ENCODE assay signal across 11 mouse cellular contexts in the genomic region with DNA sequence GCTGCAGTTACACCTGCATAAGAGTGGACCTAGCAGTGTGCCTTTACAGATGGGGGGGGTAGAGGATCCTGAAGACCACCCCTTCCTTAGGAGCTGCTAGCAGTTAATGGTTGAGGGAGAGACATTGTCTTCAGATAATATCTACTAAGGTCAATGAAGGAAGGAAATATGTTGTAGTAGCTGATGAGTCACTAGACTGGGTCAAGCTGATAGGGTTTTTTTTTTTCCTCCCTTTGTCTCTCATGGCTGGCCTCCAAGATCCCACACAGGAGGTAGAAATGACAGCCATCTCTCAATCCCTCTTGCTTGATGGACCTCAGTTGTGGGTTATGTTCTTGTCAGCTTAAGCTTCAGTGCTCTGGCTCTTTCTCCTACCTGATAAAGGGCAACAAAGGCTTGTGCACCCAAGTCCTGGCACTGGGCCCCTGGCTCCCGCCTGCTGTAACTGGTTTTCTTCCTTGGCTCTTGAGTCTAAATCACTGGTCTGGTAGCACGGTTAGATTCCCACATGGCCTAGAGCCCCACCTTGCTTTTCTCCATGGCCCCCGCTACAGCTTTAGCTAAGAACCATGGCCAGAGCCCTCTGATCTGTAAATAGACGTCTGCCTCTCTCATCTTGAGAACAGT. TPM values are rescaled to one million over a fixed set of nuclear protein-coding genes. Genes with fewer than 3 reads are reported as not detected.
DNase-seq lines count a peak whose midpoint lies in the region; ATAC-seq and TF ChIP-seq lines count a peak whose summit lies in the region.
"Had no signal": no experiment of that assay in that cellular context is flagged by ENCODE, and none has a peak within 500 bp of the region (broad histone marks: within the 10 kb centered on the region; RNA-seq: fewer than 3 reads in every experiment).

No protein-coding gene starts in this region.

- peak in 1 of 2 experiments; percentile 7 for DNase-seq in heart, adult 2 months
- DNase-seq in MEL-GATA-1-ER (ENCODE audit: extremely low read depth, low read depth): peak; percentile 57
- DNase-seq in cerebellum, adult 9-10 months: peak; percentile 55
- DNase-seq in gastrocnemius, postnatal 14 days: no peak
- no peak for DNase-seq in frontal cortex, adult 2 months (ENCODE audit: extremely low spot score in 1 of 2, low spot score in 1 of 2)
- DNase-seq: kidney, postnatal 25 days; right cerebral cortex, postnatal 25 days; thymus, postnatal 25 days had no signal

- peak overlapping the region; percentile 57 for H3K27ac ChIP-seq in heart, adult 2 months
- no peak overlapping the region for H3K27ac ChIP-seq in heart, embryonic 11.5 days (ENCODE audit: low read depth, low read length)
- H3K27ac ChIP-seq in lung, embryonic 16.5 days (ENCODE audit: low read length): peak overlapping the region; percentile 18
- no peak overlapping the region for H3K27ac ChIP-seq in intestine, embryonic 15.5 days

- H3K4me3 ChIP-seq in heart, adult 2 months: no peak overlapping the region
- no peak overlapping the region for H3K4me3 ChIP-seq in heart, embryonic 11.5 days (ENCODE audit: low read depth, low read length)
- H3K4me3 ChIP-seq in lung, embryonic 16.5 days (ENCODE audit: low read length): no peak overlapping the region
- no peak overlapping the region for H3K4me3 ChIP-seq in intestine, embryonic 15.5 days (replicated peaks)

- no peak for ATAC-seq in heart, embryonic 11.5 days (replicated peaks; ENCODE audit: insufficient number of reproducible peaks, low FRiP score, low TSS enrichment)
- ATAC-seq in lung, embryonic 16.5 days (ENCODE audit: low read depth): no peak
- no peak for ATAC-seq in intestine, embryonic 15.5 days

- H3K79me2 ChIP-seq in heart, adult 2 months (replicated peaks; ENCODE audit: control insufficient read depth, insufficient read depth, low read length): no peaks in the 10 kb centered on the region

- WGBS in heart, adult 2 months: 36% methylated on average over 4 of the region's 4 CpGs
- WGBS in heart, embryonic 11.5 days (ENCODE audit: insufficient replicate concordance): 51% methylated on average over 4 of the region's 4 CpGs
- 56% methylated on average over 4 of the region's 4 CpGs for whole genome bisulfite sequencing in lung, embryonic 16.5 days
- 66% methylated on average over 4 of the region's 4 CpGs for WGBS in intestine, embryonic 15.5 days

- H3K36me3 ChIP-seq in heart, adult 2 months (ENCODE audit: control insufficient read depth, insufficient read depth, low read length): no peaks in the 10 kb centered on the region
- peaks cover 2% of the 10 kb centered on the region; the same call in 1 of the 2 replicates for H3K36me3 ChIP-seq in heart, embryonic 11.5 days (ENCODE audit: control insufficient read depth, insufficient read depth, low read length)
- H3K36me3 ChIP-seq in lung, embryonic 16.5 days (ENCODE audit: control insufficient read depth, insufficient read depth, low read length): peaks cover 2% of the 10 kb centered on the region; the same call in 1 of the 2 replicates
- H3K36me3 ChIP-seq in intestine, embryonic 15.5 days: no peaks in the 10 kb centered on the region

- H3K4me2 ChIP-seq in heart, embryonic 11.5 days: no peak overlapping the region
- no peak overlapping the region for H3K4me2 ChIP-seq in lung, embryonic 16.5 days (ENCODE audit: low read depth, low read length)
- H3K4me2 ChIP-seq in intestine, embryonic 15.5 days (replicated peaks): no peak overlapping the region

- H3K4me1 ChIP-seq in heart, adult 2 months (ENCODE audit: control insufficient read depth, insufficient read depth, low read length): peaks cover 3% of the 10 kb centered on the region
- H3K4me1 ChIP-seq in heart, embryonic 11.5 days (ENCODE audit: control insufficient read depth, insufficient read depth, low read length): peaks cover 12% of the 10 kb centered on the region
- H3K4me1 ChIP-seq in lung, embryonic 16.5 days (replicated peaks; ENCODE audit: control insufficient read depth, insufficient read depth, low read length): peaks cover 10% of the 10 kb centered on the region
- H3K4me1 ChIP-seq in intestine, embryonic 15.5 days (replicated peaks): 0 out of 2 replicates have a peak, but pooled peaks cover 7% of the 10 kb centered on the region

- TF ChIP-seq CTCF in heart, adult 2 months (IDR thresholded peaks at IDR 0.05): no peak

- TF ChIP-seq POLR2A in heart, adult 2 months (IDR thresholded peaks at IDR 0.05; ENCODE audit: insufficient read depth, low read depth, low read length): no peak

- no peak for TF ChIP-seq EP300 in heart, adult 2 months (IDR thresholded peaks at IDR 0.05; ENCODE audit: insufficient read depth, low read depth, low read length)

- no peak overlapping the region for H3K9ac ChIP-seq in heart, adult 2 months (ENCODE audit: low read depth, low read length)
- no peak overlapping the region for H3K9ac ChIP-seq in heart, embryonic 11.5 days (ENCODE audit: low read depth, low read length)
- no peak overlapping the region for H3K9ac ChIP-seq in lung, embryonic 16.5 days (ENCODE audit: low read length)
- H3K9ac ChIP-seq in intestine, embryonic 15.5 days: no peak overlapping the region

- H3K27me3 ChIP-seq in heart, adult 2 months (ENCODE audit: control insufficient read depth, insufficient read depth, low read length): no peaks in the 10 kb centered on the region
- no peaks in the 10 kb centered on the region for H3K27me3 ChIP-seq in heart, embryonic 11.5 days (ENCODE audit: control insufficient read depth, insufficient read depth, low read length)
- no peaks in the 10 kb centered on the region for H3K27me3 ChIP-seq in lung, embryonic 16.5 days (ENCODE audit: control insufficient read depth, insufficient read depth, low read depth, low read length)
- no peaks in the 10 kb centered on the region for H3K27me3 ChIP-seq in intestine, embryonic 15.5 days (replicated peaks)

- intact Hi-C loops in heart, adult 2 months (cut with DNase I): loop anchor here (2.0 kb wide), 1 partner anchor 30 kb away; no protein-coding TSS in a partner anchor
- intact Hi-C loops in gastrocnemius, postnatal 14 days (cut with DNase I; ENCODE audit: low total_unique reads): no loop called here

- H3K9me3 ChIP-seq in heart, embryonic 11.5 days (replicated peaks; ENCODE audit: control insufficient read depth, low read length): no peaks in the 10 kb centered on the region
- no peaks in the 10 kb centered on the region for H3K9me3 ChIP-seq in lung, embryonic 16.5 days (ENCODE audit: control insufficient read depth, low read length)
- no peaks in the 10 kb centered on the region for H3K9me3 ChIP-seq in intestine, embryonic 15.5 days

RNA-seq across cellular contexts. Expression of gene Hcfc2, which starts 0.6 kb away (rescaled TPM):
- 10 to 100 TPM; 29.1 to 29.8 TPM for total RNA-seq in heart, adult 2 months (2021)
- polyA plus RNA-seq in heart, adult 2 months (2012; rRNA removed): 11.2 and 19.6 TPM in 2 replicates
- polyA plus RNA-seq in heart, embryonic 11.5 days (2014; fragmentation: Nextera tagmentation; extraction: Ambion mirVana): 42.8 and 45.8 TPM in 2 replicates
- 30.9 and 42.0 TPM in 2 replicates for polyA plus RNA-seq in lung, embryonic 16.5 days (2015; fragmentation: Nextera tagmentation; extraction: Ambion mirVana)
- polyA plus RNA-seq in intestine, embryonic 15.5 days (2015; fragmentation: Nextera tagmentation; extraction: Ambion mirVana): 29.7 and 33.5 TPM in 2 replicates
- total RNA-seq in gastrocnemius, postnatal 14 days (2021): 10 to 100 TPM; 18.5 to 21.3 TPM
- polyA plus RNA-seq in frontal cortex, adult 2 months (2012; rRNA removed): 26.4 and 27.3 TPM in 2 replicates

RNA-seq across cellular contexts. Expression of gene Glt8d2, which starts 6.1 kb away (rescaled TPM):
- 1 to 10 TPM; 2.2 to 2.8 TPM for total RNA-seq in heart, adult 2 months (2021)
- polyA plus RNA-seq in heart, adult 2 months (2012; rRNA removed): 3.0 and 3.5 TPM in 2 replicates
- 1.4 and 1.6 TPM in 2 replicates for polyA plus RNA-seq in heart, embryonic 11.5 days (2014; fragmentation: Nextera tagmentation; extraction: Ambion mirVana)
- 4.3 TPM in 2 replicates for polyA plus RNA-seq in lung, embryonic 16.5 days (2015; fragmentation: Nextera tagmentation; extraction: Ambion mirVana)
- 5.1 and 6.9 TPM in 2 replicates for polyA plus RNA-seq in intestine, embryonic 15.5 days (2015; fragmentation: Nextera tagmentation; extraction: Ambion mirVana)
- 1 to 10 TPM; 5.4 to 6.3 TPM for total RNA-seq in gastrocnemius, postnatal 14 days (2021)
- 11.0 and 11.3 TPM in 2 replicates for polyA plus RNA-seq in frontal cortex, adult 2 months (2012; rRNA removed)

Comparison
In these comparisons a context has a peak if more than half of its experiments do, and no peak if none do; other contexts are left out.
1. H3K27ac ChIP-seq: peak in heart, adult 2 months (single experiment) and lung, embryonic 16.5 days (single experiment); none in heart, embryonic 11.5 days (single experiment) and intestine, embryonic 15.5 days (single experiment).
2. DNase-seq: peak in MEL-GATA-1-ER (single experiment) and cerebellum, adult 9-10 months (single experiment); none in gastrocnemius, postnatal 14 days (single experiment) and frontal cortex, adult 2 months (0 of 2).